Mouse (Mus musculus) hindbrain, embryonic 15.5 days (tissue): ENCODE measurements at regions not wholly inside any gene's neighbourhood (a gene's known extent, or its start where the extent isn't known, plus 50 kb on each side); places are given as distances from the start of the nearest gene placed in this dataset.

Source experiments
- ATAC-seq: fragments of 200-750 bp; cut with Nextera tagmentation; 2 replicates; pipeline ENCODE4 v1.8.0; 2017; ENCODE audit warnings: low read depth, moderate number of reproducible peaks, moderate TSS enrichment; ENCODE audit not compliant: low FRiP score
- H3K27ac ChIP-seq: fragments of 300-500 bp; sonication (generic); replicated peaks from 2 replicates; pipeline ENCODE4 v1.5.1; 2015; ENCODE audit warnings: mild to moderate bottlenecking, inconsistent platforms
- H3K27me3 ChIP-seq: fragments of 300-500 bp; sonication (generic); 2 replicates; pipeline ENCODE4 v1.6.1; 2015; ENCODE audit warnings: control low read depth, inconsistent platforms
- H3K36me3 ChIP-seq: fragments of 300-500 bp; sonication (generic); 2 replicates; pipeline ENCODE4 v1.6.1; 2015; ENCODE audit warnings: control low read depth, inconsistent platforms
- H3K4me1 ChIP-seq: fragments of 300-500 bp; sonication (generic); replicated peaks from 2 replicates; pipeline ENCODE4 v1.6.1; 2015; ENCODE audit warnings: control low read depth, inconsistent platforms
- H3K4me2 ChIP-seq: fragments of 300-500 bp; sonication (generic); 2 replicates; pipeline ENCODE4 v1.6.1; 2015; ENCODE audit warnings: moderate library complexity, mild to moderate bottlenecking, inconsistent platforms
- H3K4me3 ChIP-seq: fragments of 300-500 bp; sonication (generic); 2 replicates; pipeline ENCODE4 v1.5.1; 2015; ENCODE audit warnings: mild to moderate bottlenecking, inconsistent platforms
- H3K9ac ChIP-seq: fragments of 300-500 bp; sonication (generic); 2 replicates; pipeline ENCODE4 v1.6.1; 2015; ENCODE audit warnings: inconsistent platforms
- H3K9me3 ChIP-seq: fragments of 300-500 bp; sonication (generic); 2 replicates; pipeline ENCODE4 v1.6.1; 2016; ENCODE audit warnings: control low read depth, inconsistent platforms
- WGBS: fragments of 180-500 bp; shearing (Covaris S2); methylation state at CpG from one replicate; pipeline ENCODE4 v1.1.7; 2015; 5-methylcytosine and 5-hydroxymethylcytosine counted together

GRCm38 (mm10) chr12:26646141-26646540 is 177.1 kb downstream of the Cmpk2 start:
- Histone ChIP-seq H3K36me3 (no peaks in the 10 kb centered on the region), H3K27me3 (no peaks in the 10 kb centered on the region), H3K4me2 (no peak overlapping the region), H3K9me3 (no peaks in the 10 kb centered on the region), H3K27ac (no peak overlapping the region), H3K4me1 (no peaks in the 10 kb centered on the region; the same call in 1 of the 2 replicates), H3K9ac (no peak overlapping the region), H3K4me3 (no peak overlapping the region)
- no peak for ATAC-seq

GRCm38 (mm10) chr12:26635665-26636241 is 166.7 kb downstream of the Cmpk2 start:
- no peak for ATAC-seq
- Histone ChIP-seq H3K9me3 (no peaks in the 10 kb centered on the region), H3K9ac (no peak overlapping the region), H3K4me2 (no peak overlapping the region), H3K36me3 (no peaks in the 10 kb centered on the region), H3K27me3 (no peaks in the 10 kb centered on the region), H3K4me1 (peaks cover 30% of the 10 kb centered on the region), H3K4me3 (no peak overlapping the region), H3K27ac (peak overlapping the region; percentile 72)
- 22% methylated on average over 4 of the region's 4 CpGs for WGBS

GRCm38 (mm10) chr12:26635253-26635652 is 166.2 kb downstream of the Cmpk2 start:
- 18% methylated on average over 3 of the region's 3 CpGs for WGBS
- peaks cover 32% of the 10 kb centered on the region for H3K4me1 ChIP-seq
- no peaks in the 10 kb centered on the region for H3K27me3 ChIP-seq
- peak overlapping the region; percentile 72 for H3K27ac ChIP-seq
- H3K4me2 ChIP-seq = no peak overlapping the region
- H3K9ac ChIP-seq = no peak overlapping the region
- H3K36me3 ChIP-seq = no peaks in the 10 kb centered on the region
- 0 out of 2 replicates have a peak, but pooled peaks have one; percentile 21 for ATAC-seq
- no peaks in the 10 kb centered on the region for H3K9me3 ChIP-seq
- no peak overlapping the region for H3K4me3 ChIP-seq

GRCm38 (mm10) chr12:26631795-26632122 is 162.8 kb downstream of the Cmpk2 start:
- peak overlapping the region; percentile 34 for H3K4me2 ChIP-seq
- no peaks in the 10 kb centered on the region for H3K36me3 ChIP-seq
- H3K4me1 ChIP-seq = peaks cover 32% of the 10 kb centered on the region
- no peaks in the 10 kb centered on the region for H3K27me3 ChIP-seq
- H3K27ac ChIP-seq = peak overlapping the region; percentile 89
- H3K9me3 ChIP-seq = no peaks in the 10 kb centered on the region
- H3K4me3 ChIP-seq = no peak overlapping the region
- ATAC-seq = peak; percentile 89
- H3K9ac ChIP-seq = peak overlapping the region; percentile 29; the same call in 1 of the 2 replicates
- WGBS = 8% methylated on average over 1 of the region's 1 CpGs

GRCm38 (mm10) chr12:26631111-26631794 is 162.2 kb downstream of the Cmpk2 start:
- no peaks in the 10 kb centered on the region for H3K9me3 ChIP-seq
- peak overlapping the region; percentile 89 for H3K27ac ChIP-seq
- H3K4me1 ChIP-seq = peaks cover 32% of the 10 kb centered on the region
- H3K36me3 ChIP-seq = no peaks in the 10 kb centered on the region
- 6% methylated on average over 4 of the region's 4 CpGs for WGBS
- no peak overlapping the region for H3K4me3 ChIP-seq
- peak overlapping the region; percentile 34 for H3K4me2 ChIP-seq
- peak overlapping the region; percentile 29; the same call in 1 of the 2 replicates for H3K9ac ChIP-seq
- H3K27me3 ChIP-seq = no peaks in the 10 kb centered on the region
- ATAC-seq = peak; percentile 79

- Histone ChIP-seq H3K36me3 (no peaks in the 10 kb centered on the region), H3K9me3 (no peaks in the 10 kb centered on the region), H3K27me3 (no peaks in the 10 kb centered on the region), H3K4me1 (peaks cover 14% of the 10 kb centered on the region), H3K4me2 (no peak overlapping the region), H3K27ac (peak overlapping the region; percentile 41), H3K4me3 (no peak overlapping the region), H3K9ac (no peak overlapping the region)
- no peak; the same call in 1 of the 2 replicates for ATAC-seq
- 60% methylated on average over 12 of the region's 12 CpGs for WGBS
Observed at GRCm38 (mm10) chr12:26621135-26621932, 152.3 kb downstream of the Cmpk2 start.

- Histone ChIP-seq H3K27ac (peak overlapping the region; percentile 41), H3K4me3 (no peak overlapping the region), H3K9ac (no peak overlapping the region), H3K27me3 (no peaks in the 10 kb centered on the region), H3K36me3 (no peaks in the 10 kb centered on the region), H3K4me2 (no peak overlapping the region), H3K4me1 (peaks cover 14% of the 10 kb centered on the region), H3K9me3 (no peaks in the 10 kb centered on the region)
- ATAC-seq = no peak
- 47% methylated on average over 8 of the region's 8 CpGs for WGBS
Observed at GRCm38 (mm10) chr12:26620501-26621134, 151.6 kb downstream of the Cmpk2 start.

GRCm38 (mm10) chr12:26617969-26618368 is 149.0 kb downstream of the Cmpk2 start:
- ATAC-seq = no peak
- H3K9me3 ChIP-seq = no peaks in the 10 kb centered on the region
- no peak overlapping the region for H3K9ac ChIP-seq
- no peak overlapping the region for H3K4me2 ChIP-seq
- no peak overlapping the region for H3K27ac ChIP-seq
- no peaks in the 10 kb centered on the region for H3K27me3 ChIP-seq
- H3K36me3 ChIP-seq = no peaks in the 10 kb centered on the region
- H3K4me1 ChIP-seq = peaks cover 20% of the 10 kb centered on the region
- WGBS = 76% methylated on average over 3 of the region's 3 CpGs
- no peak overlapping the region for H3K4me3 ChIP-seq

GRCm38 (mm10) chr12:26613086-26613705 is 144.2 kb downstream of the Cmpk2 start:
- Histone ChIP-seq H3K4me3 (no peak overlapping the region), H3K9ac (no peak overlapping the region), H3K36me3 (no peaks in the 10 kb centered on the region), H3K4me2 (no peak overlapping the region), H3K27ac (no peak overlapping the region), H3K27me3 (no peaks in the 10 kb centered on the region), H3K4me1 (0 out of 2 replicates have a peak, but pooled peaks cover 6% of the 10 kb centered on the region), H3K9me3 (no peaks in the 10 kb centered on the region)
- peak; percentile 66; the same call in 1 of the 2 replicates for ATAC-seq
- WGBS = 50% methylated on average over 11 of the region's 11 CpGs

- no peak for ATAC-seq
- WGBS = 86% methylated on average over 3 of the region's 3 CpGs
- Histone ChIP-seq H3K9ac (no peak overlapping the region), H3K27ac (no peak overlapping the region), H3K4me3 (no peak overlapping the region), H3K9me3 (no peaks in the 10 kb centered on the region), H3K36me3 (no peaks in the 10 kb centered on the region), H3K27me3 (no peaks in the 10 kb centered on the region), H3K4me2 (no peak overlapping the region), H3K4me1 (0 out of 2 replicates have a peak, but pooled peaks cover 6% of the 10 kb centered on the region)
Observed at GRCm38 (mm10) chr12:26610079-26610478, 141.1 kb downstream of the Cmpk2 start.

GRCm38 (mm10) chr12:26598501-26598900 is 129.5 kb downstream of the Cmpk2 start:
- H3K36me3 ChIP-seq = no peaks in the 10 kb centered on the region
- no peak overlapping the region for H3K9ac ChIP-seq
- H3K4me3 ChIP-seq = no peak overlapping the region
- no peak overlapping the region for H3K4me2 ChIP-seq
- no peaks in the 10 kb centered on the region for H3K4me1 ChIP-seq
- H3K27ac ChIP-seq = no peak overlapping the region
- H3K27me3 ChIP-seq = no peaks in the 10 kb centered on the region
- no peak for ATAC-seq
- no peaks in the 10 kb centered on the region; the same call in 1 of the 2 replicates for H3K9me3 ChIP-seq
